Mouse (Mus musculus) ES-Bruce4 (cell line): Measurements from ENCODE around the gene Kank3. TPM values are rescaled to one million over a fixed set of nuclear protein-coding genes. Genes with fewer than 3 reads are reported as not detected.

Experiments used
- H3K27ac ChIP-seq: 2 replicates; pipeline ENCODE4 v1.5.1; 2012; ENCODE audit warnings: low read length, inconsistent platforms; ENCODE audit not compliant: insufficient read depth
- H3K27me3 ChIP-seq: 2 replicates; pipeline ENCODE4 v1.6.1; 2012; ENCODE audit warnings: mild to moderate bottlenecking, low read length, inconsistent platforms; ENCODE audit not compliant: control insufficient read depth, poor library complexity, insufficient read depth, severe bottlenecking
- H3K36me3 ChIP-seq: 2 replicates; pipeline ENCODE4 v1.6.1; 2012; ENCODE audit warnings: inconsistent platforms, mild to moderate bottlenecking, low read length, moderate library complexity; ENCODE audit not compliant: control insufficient read depth, poor library complexity, insufficient read depth, severe bottlenecking
- H3K4me1 ChIP-seq: one replicate; pipeline ENCODE4 v1.8.1; 2011; ENCODE audit warnings: low read length; ENCODE audit not compliant: control insufficient read depth, insufficient read depth
- H3K4me3 ChIP-seq: 2 replicates; pipeline ENCODE4 v1.5.1; 2011; ENCODE audit warnings: low read depth, mild to moderate bottlenecking, low read length
- H3K9ac ChIP-seq: 2 replicates; pipeline ENCODE4 v1.6.1; 2012; ENCODE audit warnings: low read depth, mild to moderate bottlenecking, inconsistent platforms; ENCODE audit not compliant: poor library complexity, severe bottlenecking
- H3K9me3 ChIP-seq: replicated peaks from 2 replicates; pipeline ENCODE4 v1.6.1; 2012; ENCODE audit warnings: mild to moderate bottlenecking, low read length, inconsistent platforms; ENCODE audit not compliant: control insufficient read depth, poor library complexity, insufficient read depth, severe bottlenecking
- CTCF ChIP-seq: IDR thresholded peaks from one replicate; pipeline ENCODE4 v1.8.1; 2011; ENCODE audit warnings: low read depth, low read length
- EP300 ChIP-seq: IDR thresholded peaks from 2 replicates; pipeline ENCODE4 v1.6.1; 2011; ENCODE audit warnings: low read depth, low read length; ENCODE audit not compliant: insufficient read depth
- POLR2A ChIP-seq: IDR thresholded peaks from one replicate; pipeline ENCODE4 v1.8.1; 2011; ENCODE audit warnings: low read length; ENCODE audit not compliant: insufficient read depth
- polyA plus RNA-seq: library from polyadenylated mRNA; stranded (reverse); fragments of >200 nt; gene quantifications from 2 replicates; pipeline ENCODE4 v1.2.4, GENCODE M21; 2011; ENCODE audit warnings: low read depth; ENCODE audit not compliant: missing spikeins, insufficient read depth, insufficient read length

The Kank3 gene
- polyA plus RNA-seq, 1 experiment, result 40.0 TPM

DNA sequence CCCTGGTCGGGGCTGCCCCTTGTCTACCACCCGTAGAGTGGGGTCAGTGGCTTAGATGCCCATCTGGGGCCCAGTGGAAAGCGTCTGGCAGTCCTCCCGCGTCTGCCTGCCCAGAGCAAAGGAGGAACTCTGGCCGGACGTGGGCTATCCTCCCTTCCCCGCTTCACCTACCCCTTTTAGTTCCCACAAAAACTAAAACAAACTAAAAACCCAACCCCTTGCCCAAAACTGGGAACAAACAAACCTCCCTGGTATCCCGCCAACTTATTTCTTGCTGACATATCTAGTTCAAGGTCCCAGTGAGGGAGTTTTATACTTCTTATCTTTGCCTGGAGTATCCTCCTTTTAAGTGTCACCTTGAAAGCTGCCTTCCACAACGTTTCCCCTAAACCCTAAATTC, 2.1 kb upstream of the Kank3 start:
- Histone ChIP-seq H3K27ac (peak overlapping the region; percentile 16), H3K9ac (peak overlapping the region; percentile 64), H3K27me3 (no peaks in the 10 kb centered on the region), H3K4me1 (no peaks in the 10 kb centered on the region), H3K4me3 (peak overlapping the region; percentile 51), H3K36me3 (no peaks in the 10 kb centered on the region), H3K9me3 (no peaks in the 10 kb centered on the region)
- no peak for TF ChIP-seq CTCF
- TF ChIP-seq POLR2A, result no peak
- TF ChIP-seq EP300, result no peak

- Histone ChIP-seq H3K36me3 (no peaks in the 10 kb centered on the region), H3K4me3 (peak overlapping the region; percentile 93), H3K27me3 (no peaks in the 10 kb centered on the region), H3K27ac (no peak overlapping the region), H3K9ac (peak overlapping the region; percentile 60; the same call in 1 of the 2 replicates), H3K9me3 (no peaks in the 10 kb centered on the region), H3K4me1 (no peaks in the 10 kb centered on the region)
- no peak for TF ChIP-seq POLR2A
- TF ChIP-seq EP300, result no peak
- TF ChIP-seq CTCF, result no peak
Measured at GRCm38 (mm10) chr17:33811142-33811516, 810 bp downstream of the Kank3 start.

- TF ChIP-seq POLR2A, result no peak
- no peak overlapping the region for H3K27ac ChIP-seq
- H3K4me3 ChIP-seq, result no peak overlapping the region
- H3K9me3 ChIP-seq, result no peaks in the 10 kb centered on the region
- H3K4me1 ChIP-seq, result no peaks in the 10 kb centered on the region
- H3K36me3 ChIP-seq, result no peaks in the 10 kb centered on the region
- H3K9ac ChIP-seq, result no peak overlapping the region
- H3K27me3 ChIP-seq, result no peaks in the 10 kb centered on the region
Measured at GRCm38 (mm10) chr17:33812475-33812874, 2.2 kb downstream of the Kank3 start.

- Histone ChIP-seq H3K9me3 (no peaks in the 10 kb centered on the region), H3K4me3 (no peak overlapping the region), H3K9ac (no peak overlapping the region), H3K4me1 (no peaks in the 10 kb centered on the region), H3K27me3 (no peaks in the 10 kb centered on the region), H3K36me3 (no peaks in the 10 kb centered on the region), H3K27ac (no peak overlapping the region)
- no peak for TF ChIP-seq CTCF
- no peak for TF ChIP-seq EP300
- TF ChIP-seq POLR2A, result no peak
Measured at GRCm38 (mm10) chr17:33812990-33813389, 2.7 kb downstream of the Kank3 start.

GRCm38 (mm10) chr17:33815399-33815798, 5.1 kb downstream of the Kank3 start:
- Histone ChIP-seq H3K9me3 (no peaks in the 10 kb centered on the region), H3K36me3 (peaks cover 7% of the 10 kb centered on the region), H3K27me3 (no peaks in the 10 kb centered on the region), H3K27ac (no peak overlapping the region), H3K4me3 (no peak overlapping the region), H3K9ac (no peak overlapping the region), H3K4me1 (peaks cover 2% of the 10 kb centered on the region)
- TF ChIP-seq EP300, result no peak
- no peak for TF ChIP-seq POLR2A
- TF ChIP-seq CTCF, result no peak

DNA sequence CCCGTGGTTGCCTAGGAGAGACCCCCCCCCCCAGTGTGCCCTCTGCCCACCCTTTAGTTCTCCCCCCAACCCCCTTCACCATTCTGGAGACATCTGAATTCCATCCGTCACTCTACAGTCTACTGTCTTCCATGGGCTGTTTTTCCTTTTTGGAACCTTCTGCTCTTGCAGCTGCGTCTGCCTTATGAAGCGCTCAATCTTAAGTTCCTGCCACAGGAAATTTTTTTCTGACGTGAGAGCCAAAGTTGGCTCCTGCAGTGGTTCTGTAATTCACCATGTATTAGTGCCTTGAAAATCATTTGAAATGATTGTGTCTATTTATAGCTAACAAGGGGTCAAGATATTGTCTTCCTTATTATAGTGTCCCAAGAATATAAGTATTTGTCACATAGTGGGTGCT, 6.3 kb downstream of the Kank3 start:
- H3K4me1 ChIP-seq, result peaks cover 2% of the 10 kb centered on the region
- peak overlapping the region; percentile 57 for H3K9ac ChIP-seq
- peaks cover 16% of the 10 kb centered on the region for H3K36me3 ChIP-seq
- H3K27me3 ChIP-seq, result no peaks in the 10 kb centered on the region
- H3K9me3 ChIP-seq, result no peaks in the 10 kb centered on the region
- TF ChIP-seq POLR2A (no peak), EP300 (no peak), CTCF (no peak)
- H3K27ac ChIP-seq, result 0 out of 2 replicates have a peak overlapping the region, but pooled peaks have one; percentile 9
- H3K4me3 ChIP-seq, result peak overlapping the region; percentile 62
